Mouse (Mus musculus): ENCODE results near the gene Sirt3. TPM values are rescaled to one million over a fixed set of nuclear protein-coding genes. Genes with fewer than 3 reads are reported as not detected.

Gene Sirt3
- polyA plus RNA-seq, 1 experiment from 2014 or later = 66.9 TPM

GRCm38 (mm10) chr7:140833341-140833740 is 48.8 kb downstream of the Sirt3 start:
- no peaks in the 10 kb centered on the region for H3K36me3 ChIP-seq (replicated peaks; ENCODE audit: insufficient read depth, low read length)
- H3K4me1 ChIP-seq (ENCODE audit: insufficient read depth) = no peaks in the 10 kb centered on the region
- no peak overlapping the region for H3K27ac ChIP-seq (ENCODE audit: low read depth)
- DNase-seq (no peak), ATAC-seq (no peak)
- no peak overlapping the region for H3K4me2 ChIP-seq (ENCODE audit: low read depth, low read length)
- H3K9me3 ChIP-seq (ENCODE audit: low read length) = no peaks in the 10 kb centered on the region
- WGBS (ENCODE audit: insufficient replicate concordance) = 65% methylated on average over 4 of the region's 4 CpGs
- no peak overlapping the region for H3K9ac ChIP-seq (replicated peaks)
- TF ChIP-seq CTCF (IDR thresholded peaks at IDR 0.05; ENCODE audit: low read depth) = no peak
- H3K4me3 ChIP-seq (ENCODE audit: low read depth, low read length) = no peak overlapping the region
- H3K27me3 ChIP-seq (ENCODE audit: insufficient read depth, low read length) = no peaks in the 10 kb centered on the region

- Histone ChIP-seq H3K4me3 (ENCODE audit: low read depth, low read length) (no peak overlapping the region), H3K4me2 (ENCODE audit: low read depth, low read length) (no peak overlapping the region), H3K4me1 (ENCODE audit: insufficient read depth) (no peaks in the 10 kb centered on the region), H3K27ac (ENCODE audit: low read depth) (no peak overlapping the region), H3K9me3 (ENCODE audit: low read length) (no peaks in the 10 kb centered on the region), H3K9ac (replicated peaks) (no peak overlapping the region), H3K27me3 (ENCODE audit: insufficient read depth, low read length) (no peaks in the 10 kb centered on the region), H3K36me3 (replicated peaks; ENCODE audit: insufficient read depth, low read length) (no peaks in the 10 kb centered on the region)
- TF ChIP-seq CTCF (IDR thresholded peaks at IDR 0.05; ENCODE audit: low read depth) (no peak), EP300 (IDR thresholded peaks at IDR 0.05; ENCODE audit: low read depth) (no peak)
- 55% methylated on average over 6 of the region's 6 CpGs for WGBS (ENCODE audit: insufficient replicate concordance)
- no peak for ATAC-seq
- DNase-seq = no peak
Measured at GRCm38 (mm10) chr7:140831447-140831846, 50.7 kb downstream of the Sirt3 start.

GRCm38 (mm10) chr7:140828171-140828881 is 53.8 kb downstream of the Sirt3 start:
- Histone ChIP-seq H3K4me2 (ENCODE audit: low read depth, low read length) (peak overlapping the region; percentile 36), H3K4me3 (ENCODE audit: low read depth, low read length) (no peak overlapping the region), H3K4me1 (ENCODE audit: insufficient read depth) (no peaks in the 10 kb centered on the region), H3K9ac (replicated peaks) (no peak overlapping the region), H3K36me3 (replicated peaks; ENCODE audit: insufficient read depth, low read length) (no peaks in the 10 kb centered on the region), H3K9me3 (ENCODE audit: low read length) (no peaks in the 10 kb centered on the region), H3K27me3 (ENCODE audit: insufficient read depth, low read length) (no peaks in the 10 kb centered on the region), H3K27ac (ENCODE audit: low read depth) (0 out of 2 replicates have a peak overlapping the region, but pooled peaks have one; percentile 17)
- DNase-seq (peak; percentile 62), ATAC-seq (peak; percentile 87)
- WGBS (ENCODE audit: insufficient replicate concordance) = 24% methylated on average over 8 of the region's 8 CpGs
- peak; percentile 67 for TF ChIP-seq CTCF (IDR thresholded peaks at IDR 0.05; ENCODE audit: low read depth)
- no peak for TF ChIP-seq EP300 (IDR thresholded peaks at IDR 0.05; ENCODE audit: low read depth)

- H3K27ac ChIP-seq (ENCODE audit: low read depth) = no peak overlapping the region
- ATAC-seq (no peak), DNase-seq (no peak)
- WGBS (ENCODE audit: insufficient replicate concordance) = 88% methylated on average over 4 of the region's 4 CpGs
- H3K27me3 ChIP-seq (ENCODE audit: insufficient read depth, low read length) = no peaks in the 10 kb centered on the region
- no peak overlapping the region for H3K4me3 ChIP-seq (ENCODE audit: low read depth, low read length)
- no peaks in the 10 kb centered on the region; the same call in 1 of the 2 replicates for H3K4me1 ChIP-seq (ENCODE audit: insufficient read depth)
- TF ChIP-seq CTCF (IDR thresholded peaks at IDR 0.05; ENCODE audit: low read depth) = no peak
- H3K36me3 ChIP-seq (replicated peaks; ENCODE audit: insufficient read depth, low read length) = no peaks in the 10 kb centered on the region
- H3K9ac ChIP-seq (replicated peaks) = no peak overlapping the region
- H3K4me2 ChIP-seq (ENCODE audit: low read depth, low read length) = no peak overlapping the region
- no peaks in the 10 kb centered on the region for H3K9me3 ChIP-seq (ENCODE audit: low read length)
Measured at GRCm38 (mm10) chr7:140822731-140823130, 59.4 kb downstream of the Sirt3 start.

- Histone ChIP-seq H3K4me2 (ENCODE audit: low read depth, low read length) (peak within 1 kb of the TSS; percentile 76), H3K9me3 (ENCODE audit: low read length) (no peaks in the 10 kb centered on the region), H3K27ac (ENCODE audit: low read depth) (no peak within 1 kb of the TSS), H3K9ac (replicated peaks) (peak within 1 kb of the TSS; percentile 41), H3K4me3 (ENCODE audit: low read depth, low read length) (peak within 1 kb of the TSS; percentile 47), H3K36me3 (replicated peaks; ENCODE audit: insufficient read depth, low read length) (no peaks in the 10 kb centered on the region), H3K27me3 (ENCODE audit: insufficient read depth, low read length) (no peaks in the 10 kb centered on the region), H3K4me1 (ENCODE audit: insufficient read depth) (no peaks in the 10 kb centered on the region; the same call in 1 of the 2 replicates)
- ATAC-seq (peak; percentile 91), DNase-seq (no peak)
- whole genome bisulfite sequencing (ENCODE audit: insufficient replicate concordance) = 5% methylated on average over 21 of the region's 21 CpGs
- no peak for TF ChIP-seq EP300 (IDR thresholded peaks at IDR 0.05; ENCODE audit: low read depth)
- TF ChIP-seq CTCF (IDR thresholded peaks at IDR 0.05; ENCODE audit: low read depth) = no peak
Measured at GRCm38 (mm10) chr7:140821653-140822329, 60.3 kb downstream of the Sirt3 start, which contains the start of gene Zfp941. TSS of gene Zfp941 (minus strand) at chr7:140822178.

GRCm38 (mm10) chr7:140821305-140821652 is 60.8 kb downstream of the Sirt3 start:
- no peaks in the 10 kb centered on the region for H3K27me3 ChIP-seq (ENCODE audit: insufficient read depth, low read length)
- WGBS (ENCODE audit: insufficient replicate concordance) = 60% methylated on average over 5 of the region's 5 CpGs
- ATAC-seq = no peak
- DNase-seq = no peak
- no peaks in the 10 kb centered on the region for H3K36me3 ChIP-seq (replicated peaks; ENCODE audit: insufficient read depth, low read length)
- H3K9me3 ChIP-seq (ENCODE audit: low read length) = no peaks in the 10 kb centered on the region
- no peak overlapping the region for H3K4me3 ChIP-seq (ENCODE audit: low read depth, low read length)
- H3K4me1 ChIP-seq (ENCODE audit: insufficient read depth) = no peaks in the 10 kb centered on the region; the same call in 1 of the 2 replicates
- peak overlapping the region; percentile 76 for H3K4me2 ChIP-seq (ENCODE audit: low read depth, low read length)
- H3K27ac ChIP-seq (ENCODE audit: low read depth) = no peak overlapping the region
- TF ChIP-seq EP300 (IDR thresholded peaks at IDR 0.05; ENCODE audit: low read depth) = no peak
- TF ChIP-seq CTCF (IDR thresholded peaks at IDR 0.05; ENCODE audit: low read depth) = no peak
- H3K9ac ChIP-seq (replicated peaks) = no peak overlapping the region

Data from liver, postnatal 0 days (tissue).